Mouse (Mus musculus) testis, adult 2 months (tissue): ENCODE results near the gene Olfr545. TPM values are rescaled to one million over a fixed set of nuclear protein-coding genes. Genes with fewer than 3 reads are reported as not detected.

Experiments used
- H3K27ac ChIP-seq: fragments of 200-500 bp; 2 replicates; pipeline ENCODE4 v1.5.1; 2012; ENCODE audit warnings: low read depth, low read length; ENCODE audit not compliant: control insufficient read depth, insufficient read depth
- H3K27me3 ChIP-seq: fragments of 200-500 bp; 2 replicates; pipeline ENCODE4 v1.6.1; 2012; ENCODE audit warnings: mild to moderate bottlenecking, low read length, moderate library complexity; ENCODE audit not compliant: control insufficient read depth, insufficient read depth
- H3K36me3 ChIP-seq: fragments of 200-500 bp; 2 replicates; pipeline ENCODE4 v1.6.1; 2012; ENCODE audit warnings: mild to moderate bottlenecking, low read length; ENCODE audit not compliant: control insufficient read depth, insufficient read depth
- H3K4me1 ChIP-seq: fragments of 200-500 bp; 2 replicates; pipeline ENCODE4 v1.6.1; 2012; ENCODE audit warnings: low read length; ENCODE audit not compliant: control insufficient read depth, insufficient read depth
- H3K4me3 ChIP-seq: fragments of 200-500 bp; 2 replicates; pipeline ENCODE4 v1.5.1; 2012; ENCODE audit warnings: low read depth, mild to moderate bottlenecking, low read length, moderate library complexity, mixed read lengths; ENCODE audit not compliant: control insufficient read depth
- CTCF ChIP-seq: fragments of 200-500 bp; IDR thresholded peaks from 2 replicates; pipeline ENCODE4 v1.5.1; 2012; ENCODE audit warnings: low read depth, mild to moderate bottlenecking, inconsistent platforms, low read length, moderate library complexity; ENCODE audit not compliant: control insufficient read depth, insufficient read depth, insufficient replicate concordance
- POLR2A ChIP-seq: fragments of 200-500 bp; IDR thresholded peaks from 2 replicates; pipeline ENCODE4 v1.6.1; 2012; ENCODE audit warnings: low read depth, mild to moderate bottlenecking, inconsistent platforms, low read length, moderate library complexity; ENCODE audit not compliant: control insufficient read depth
- polyA plus RNA-seq: library from polyadenylated mRNA; depleted of rRNA; stranded (reverse); fragments of >200 nt; gene quantifications from 2 replicates; pipeline ENCODE4 v1.2.3, GENCODE M21; 2012; rRNA removed

The Olfr545 gene
- polyA plus RNA-seq: not detected in 2 replicates

- TF ChIP-seq POLR2A (no peak), CTCF (no peak)
- H3K36me3 ChIP-seq: no peaks in the 10 kb centered on the region
Measured at GRCm38 (mm10) chr7:102499473-102499872, at the start of gene Olfr545. TSS of gene Olfr545 (minus strand) at chr7:102499573.

GRCm38 (mm10) chr7:102541251-102541650 is 41.9 kb upstream of the Olfr545 start:
- H3K4me1 ChIP-seq: no peaks in the 10 kb centered on the region
- no peak overlapping the region for H3K4me3 ChIP-seq
- TF ChIP-seq POLR2A (no peak), CTCF (no peak)
- no peaks in the 10 kb centered on the region for H3K27me3 ChIP-seq
- no peaks in the 10 kb centered on the region for H3K36me3 ChIP-seq
- no peak overlapping the region for H3K27ac ChIP-seq

More at GRCm38 (mm10) chr7:102499473-102499872, at the start of gene Olfr545:
- H3K4me3 ChIP-seq: no peak within 1 kb of the TSS
- H3K27me3 ChIP-seq: no peaks in the 10 kb centered on the region
- no peaks in the 10 kb centered on the region for H3K4me1 ChIP-seq
- H3K27ac ChIP-seq: no peak within 1 kb of the TSS

- Histone ChIP-seq H3K27me3 (no peaks in the 10 kb centered on the region), H3K36me3 (no peaks in the 10 kb centered on the region)
Measured at GRCm38 (mm10) chr7:102540596-102540995, 41.2 kb upstream of the Olfr545 start, which contains the start of gene Olfr548-ps1. TSS of gene Olfr548-ps1 (plus strand) at chr7:102540896.

GRCm38 (mm10) chr7:102534449-102534848 is 35.1 kb upstream of the Olfr545 start, which contains the start of gene Olfr547:
TSS of gene Olfr547 (plus strand) at chr7:102534749.
- H3K27me3 ChIP-seq: no peaks in the 10 kb centered on the region
- TF ChIP-seq CTCF (no peak), POLR2A (no peak)
- H3K4me1 ChIP-seq: no peaks in the 10 kb centered on the region
- no peak within 1 kb of the TSS for H3K4me3 ChIP-seq
- H3K36me3 ChIP-seq: no peaks in the 10 kb centered on the region
- H3K27ac ChIP-seq: no peak within 1 kb of the TSS

More at GRCm38 (mm10) chr7:102540596-102540995, 41.2 kb upstream of the Olfr545 start, which contains the start of gene Olfr548-ps1:
- no peaks in the 10 kb centered on the region for H3K4me1 ChIP-seq
- H3K4me3 ChIP-seq: no peak within 1 kb of the TSS
- TF ChIP-seq CTCF (no peak), POLR2A (no peak)
- no peak within 1 kb of the TSS for H3K27ac ChIP-seq

- TF ChIP-seq CTCF (no peak), POLR2A (no peak)
- H3K36me3 ChIP-seq: no peaks in the 10 kb centered on the region
- H3K27ac ChIP-seq: no peak overlapping the region
- H3K4me1 ChIP-seq: no peaks in the 10 kb centered on the region
- H3K27me3 ChIP-seq: no peaks in the 10 kb centered on the region
- H3K4me3 ChIP-seq: no peak overlapping the region
Measured at GRCm38 (mm10) chr7:102529052-102529451, 29.7 kb upstream of the Olfr545 start.

- no peaks in the 10 kb centered on the region for H3K27me3 ChIP-seq
- no peaks in the 10 kb centered on the region for H3K36me3 ChIP-seq
- H3K4me3 ChIP-seq: no peak overlapping the region
- H3K27ac ChIP-seq: no peak overlapping the region
- peaks cover 5% of the 10 kb centered on the region for H3K4me1 ChIP-seq
- TF ChIP-seq CTCF: no peak
- no peak for TF ChIP-seq POLR2A
Measured at GRCm38 (mm10) chr7:102517051-102517335, 17.6 kb upstream of the Olfr545 start.

- TF ChIP-seq CTCF (no peak), POLR2A (no peak)
- Histone ChIP-seq H3K27me3 (no peaks in the 10 kb centered on the region), H3K4me1 (peaks cover 5% of the 10 kb centered on the region)
Measured at GRCm38 (mm10) chr7:102516261-102517050, 17.1 kb upstream of the Olfr545 start.

More at GRCm38 (mm10) chr7:102516261-102517050, 17.1 kb upstream of the Olfr545 start:
- H3K4me3 ChIP-seq: no peak overlapping the region
- no peak overlapping the region for H3K27ac ChIP-seq
- H3K36me3 ChIP-seq: no peaks in the 10 kb centered on the region
